Mouse (Mus musculus) G1E (cell line): ENCODE data around the gene Cyp2b9.
"Not testable (repeated sequence)": the region's sequence is repeated elsewhere in the genome, so short reads cannot be mapped to it uniquely, and the experiment has no call there.

Experiments
- CTCF ChIP-seq: IDR thresholded peaks from 2 replicates; pipeline ENCODE4 v1.5.1; 2012; ENCODE audit warnings: low read depth, low read length, inconsistent platforms, mixed read lengths
- GATA1 ChIP-seq: IDR thresholded peaks from 2 replicates; pipeline ENCODE4 v1.6.1; 2012; ENCODE audit warnings: borderline replicate concordance, low read length, inconsistent platforms, mixed read lengths
- GATA2 ChIP-seq: IDR thresholded peaks from 2 replicates; pipeline ENCODE4 v1.6.1; 2012; ENCODE audit warnings: low read depth, low read length, inconsistent platforms, borderline replicate concordance
- POLR2AphosphoS5 ChIP-seq: IDR thresholded peaks from 2 replicates; pipeline ENCODE4 v1.6.1; 2012; ENCODE audit warnings: low read depth, low read length, inconsistent platforms; ENCODE audit not compliant: insufficient replicate concordance
- TAL1 ChIP-seq: conservative IDR thresholded peaks from 2 replicates; pipeline ENCODE4 v1.6.1; 2012; ENCODE audit warnings: low read depth, low read length, inconsistent platforms, mixed read lengths

GRCm38 (mm10) chr7:26168765-26169536 is 4.3 kb upstream of the Cyp2b9 start:
- TF ChIP-seq CTCF, TAL1, GATA1, POLR2AphosphoS5, GATA2: not testable (repeated sequence)
